Mouse (Mus musculus) lung, postnatal 0 days (tissue): Measurements from ENCODE around the gene Gm45711.

Experiments used
- CTCF ChIP-seq: IDR thresholded peaks from 2 replicates; pipeline ENCODE4 v1.5.1; 2016; ENCODE audit warnings: antibody characterized with exemption, mild to moderate bottlenecking
- EP300 ChIP-seq: IDR thresholded peaks from 2 replicates; pipeline ENCODE4 v1.6.1; 2016; ENCODE audit warnings: antibody characterized with exemption, mild to moderate bottlenecking, control low read depth

GRCm38 (mm10) chr8:104336806-104337205, 26.9 kb upstream of the Gm45711 start:
- no peak for TF ChIP-seq CTCF
- no peak for TF ChIP-seq EP300
